Mouse (Mus musculus) myocyte (in vitro differentiated cells): ENCODE measurements around the gene Aqp3. TPM values are rescaled to one million over a fixed set of nuclear protein-coding genes. Genes with fewer than 3 reads are reported as not detected.

Experiments used
- H3K27me3 ChIP-seq: one replicate; pipeline ENCODE4 v1.6.1; 2011; ENCODE audit not compliant: control insufficient read depth, insufficient read depth, insufficient read length
- H3K36me3 ChIP-seq: one replicate; pipeline ENCODE4 v1.6.1; 2011; ENCODE audit not compliant: control insufficient read depth, insufficient read depth
- H3K4me2 ChIP-seq: one replicate; pipeline ENCODE4 v1.6.1; 2011; ENCODE audit warnings: low read depth, control low read depth
- H3K4me3 ChIP-seq: one replicate; pipeline ENCODE4 v1.5.1; 2011; ENCODE audit warnings: mild to moderate bottlenecking, control low read depth, moderate library complexity
- H3K79me2 ChIP-seq: one replicate; pipeline ENCODE4 v1.6.1; 2011; ENCODE audit not compliant: control insufficient read depth, insufficient read depth
- H3ac ChIP-seq: one replicate; pipeline ENCODE4 v1.6.1; 2011; ENCODE audit not compliant: control insufficient read depth, insufficient read length
- CEBPB ChIP-seq: IDR thresholded peaks from 2 replicates; pipeline ENCODE4 v1.6.1; 2011; ENCODE audit warnings: mild to moderate bottlenecking, moderate library complexity; ENCODE audit not compliant: poor library complexity, insufficient read depth, severe bottlenecking
- E2F4 ChIP-seq: IDR thresholded peaks from one replicate; pipeline ENCODE4 v1.6.1; 2011; ENCODE audit warnings: mild to moderate bottlenecking, control low read depth, moderate library complexity; ENCODE audit not compliant: insufficient read depth
- MAX ChIP-seq: IDR thresholded peaks from one replicate; pipeline ENCODE4 v1.6.1; 2011; ENCODE audit warnings: low read depth, mild to moderate bottlenecking, control low read depth
- MYOD1 ChIP-seq, 3 experiments: IDR thresholded peaks; one replicate each; pipeline ENCODE4 v1.6.1; 2011; ENCODE audit warnings: control low read depth in 2 of 3, low read depth in 2 of 3, mild to moderate bottlenecking in 2 of 3, moderate library complexity in 1 of 3; ENCODE audit not compliant: insufficient read length in 2 of 3, control insufficient read depth in 1 of 3
- MYOG ChIP-seq, 3 experiments: IDR thresholded peaks; one replicate each; pipeline ENCODE4 v1.6.1; 2011; ENCODE audit warnings: control low read depth in 2 of 3, low read depth in 2 of 3, mild to moderate bottlenecking in 2 of 3; ENCODE audit not compliant: insufficient read length in 2 of 3, control insufficient read depth in 1 of 3, insufficient read depth in 1 of 3
- POLR2A ChIP-seq: IDR thresholded peaks from one replicate; pipeline ENCODE4 v1.6.1; 2011; ENCODE audit warnings: low read depth, mild to moderate bottlenecking, control low read depth, moderate library complexity; ENCODE audit not compliant: insufficient read length
- POLR2AphosphoS2 ChIP-seq: IDR thresholded peaks from one replicate; pipeline ENCODE4 v1.6.1; 2011; ENCODE audit warnings: low read depth, control low read depth; ENCODE audit not compliant: insufficient read length
- REST ChIP-seq: IDR thresholded peaks from one replicate; pipeline ENCODE4 v1.6.1; 2011; ENCODE audit warnings: mild to moderate bottlenecking, control low read depth, moderate library complexity; ENCODE audit not compliant: insufficient read depth, insufficient read length
- SRF ChIP-seq: IDR thresholded peaks from one replicate; pipeline ENCODE4 v1.6.1; 2011; ENCODE audit warnings: low read depth; ENCODE audit not compliant: control insufficient read depth, insufficient read length
- TCF12 ChIP-seq: IDR thresholded peaks from one replicate; pipeline ENCODE4 v1.6.1; 2011; ENCODE audit warnings: mild to moderate bottlenecking, control low read depth; ENCODE audit not compliant: poor library complexity, insufficient read depth, severe bottlenecking
- TCF3 ChIP-seq: IDR thresholded peaks from one replicate; pipeline ENCODE4 v1.6.1; 2011; ENCODE audit warnings: low read depth, control low read depth; ENCODE audit not compliant: insufficient read length
- USF1 ChIP-seq: IDR thresholded peaks from one replicate; pipeline ENCODE4 v1.6.1; 2011; ENCODE audit warnings: low read depth, mild to moderate bottlenecking, control low read depth, moderate library complexity
- polyA plus RNA-seq: library from polyadenylated mRNA; unstranded; fragments of >200 nt; fragmentation: generic; extraction: Trizol; gene quantifications from one replicate; pipeline ENCODE4 v1.2.1, GENCODE M21; 2012; ENCODE audit warnings: missing spikeins

The Aqp3 gene
- polyA plus RNA-seq, 1 experiment = not detected

DNA sequence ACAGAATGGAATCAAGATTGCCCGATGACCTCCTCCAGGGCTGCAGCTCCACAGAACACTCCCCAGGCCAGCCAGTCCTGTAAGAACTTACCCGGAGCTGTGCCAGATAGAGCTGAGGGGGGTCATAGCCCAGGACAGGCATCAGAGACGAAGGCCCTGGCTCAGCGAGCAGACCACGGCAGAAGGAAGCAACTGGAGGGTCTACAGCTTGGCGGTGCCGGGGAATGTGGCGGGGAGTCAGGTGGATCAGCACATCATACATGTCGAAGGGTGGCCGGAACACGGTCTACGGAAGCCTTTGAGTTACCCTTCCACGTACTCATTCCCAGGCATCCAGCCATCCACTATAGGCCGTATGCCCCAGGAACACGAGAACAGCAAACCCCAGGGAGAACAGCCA, 17.8 kb upstream of the Aqp3 start:
- TF ChIP-seq SRF (no peak), REST (no peak), POLR2A (no peak), TCF3 (no peak), MYOG (IDR thresholded peaks at IDR 0.05; ENCODE audit: control insufficient read depth in 1 of 3, insufficient read depth in 1 of 3, insufficient read length in 2 of 3, low read depth in 2 of 3) (no peak), POLR2AphosphoS2 (no peak), MAX (no peak), E2F4 (no peak), TCF12 (no peak), MYOD1 (IDR thresholded peaks at IDR 0.05; ENCODE audit: control insufficient read depth in 1 of 3, insufficient read length in 2 of 3, low read depth in 2 of 3) (no peak)
- H3K79me2 ChIP-seq = no peaks in the 10 kb centered on the region
- H3K27me3 ChIP-seq = no peaks in the 10 kb centered on the region
- H3K4me2 ChIP-seq = no peak overlapping the region
- peaks cover 18% of the 10 kb centered on the region for H3K36me3 ChIP-seq
- H3ac ChIP-seq = no peak overlapping the region
- no peak overlapping the region for H3K4me3 ChIP-seq

DNA sequence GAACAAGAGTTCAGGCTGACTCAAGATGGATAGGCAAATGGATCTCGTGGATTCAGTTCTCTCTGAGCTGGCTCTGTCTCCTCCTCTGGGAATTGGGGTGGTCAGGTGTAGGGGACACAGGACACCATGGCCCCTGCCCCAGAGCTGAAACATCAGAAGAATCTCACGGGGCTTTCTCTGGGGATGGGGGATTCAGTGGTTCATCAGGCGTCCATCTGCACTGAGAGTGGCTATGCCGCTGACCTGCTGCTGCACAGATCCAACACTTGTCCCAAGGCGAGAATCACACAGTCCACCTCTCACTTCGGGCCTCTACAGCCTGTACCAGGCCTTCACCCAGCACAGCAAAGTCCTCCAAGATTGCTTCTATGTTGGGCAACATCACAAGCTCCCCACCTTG, 17.1 kb upstream of the Aqp3 start:
- TF ChIP-seq TCF3 (no peak), MYOG (IDR thresholded peaks at IDR 0.05; ENCODE audit: control insufficient read depth in 1 of 3, insufficient read depth in 1 of 3, insufficient read length in 2 of 3, low read depth in 2 of 3) (no peak), REST (no peak), TCF12 (no peak), POLR2A (no peak), E2F4 (no peak), CEBPB (no peak), SRF (no peak), MYOD1 (IDR thresholded peaks at IDR 0.05; ENCODE audit: control insufficient read depth in 1 of 3, insufficient read length in 2 of 3, low read depth in 2 of 3) (no peak), POLR2AphosphoS2 (no peak), USF1 (no peak), MAX (no peak)
- Histone ChIP-seq H3K79me2 (no peaks in the 10 kb centered on the region), H3K27me3 (no peaks in the 10 kb centered on the region), H3ac (no peak overlapping the region), H3K4me3 (no peak overlapping the region), H3K36me3 (peaks cover 15% of the 10 kb centered on the region), H3K4me2 (no peak overlapping the region)

DNA sequence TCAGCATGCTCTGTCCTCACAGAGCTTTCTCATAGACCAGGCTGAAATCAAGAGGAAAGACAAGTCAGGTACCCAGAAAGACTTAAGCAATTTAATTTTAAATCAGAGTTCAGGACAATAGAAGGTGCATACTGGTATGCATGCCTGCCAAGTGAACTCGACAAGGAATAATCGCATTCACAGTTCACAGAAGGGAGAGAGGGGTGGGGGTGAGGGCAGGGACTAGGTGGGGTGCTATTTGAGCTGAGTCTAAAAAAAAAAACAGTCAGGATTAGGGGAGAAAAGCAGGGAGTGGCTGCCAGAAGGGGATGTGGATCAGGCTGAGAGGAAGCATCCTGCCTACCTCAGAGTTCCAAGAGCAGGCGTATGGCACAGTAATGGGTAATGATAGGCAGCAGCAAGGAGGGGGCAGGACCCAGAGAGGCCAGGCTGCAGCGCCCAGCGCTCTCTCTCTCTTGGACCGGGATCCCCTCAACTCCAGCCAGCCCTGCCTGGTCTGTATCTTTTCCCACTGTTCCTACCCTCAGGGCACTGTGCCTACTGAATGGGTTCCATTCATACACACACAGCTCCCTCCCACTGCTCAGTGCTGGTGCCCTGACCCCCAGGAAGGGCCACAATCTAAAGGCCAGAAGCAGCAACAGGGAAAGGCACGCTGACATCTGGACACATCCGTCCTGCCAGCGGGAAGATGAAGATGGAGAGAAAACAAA, 16.5 kb upstream of the Aqp3 start:
- no peak for TF ChIP-seq TCF3
- H3K4me2 ChIP-seq = no peak overlapping the region

DNA sequence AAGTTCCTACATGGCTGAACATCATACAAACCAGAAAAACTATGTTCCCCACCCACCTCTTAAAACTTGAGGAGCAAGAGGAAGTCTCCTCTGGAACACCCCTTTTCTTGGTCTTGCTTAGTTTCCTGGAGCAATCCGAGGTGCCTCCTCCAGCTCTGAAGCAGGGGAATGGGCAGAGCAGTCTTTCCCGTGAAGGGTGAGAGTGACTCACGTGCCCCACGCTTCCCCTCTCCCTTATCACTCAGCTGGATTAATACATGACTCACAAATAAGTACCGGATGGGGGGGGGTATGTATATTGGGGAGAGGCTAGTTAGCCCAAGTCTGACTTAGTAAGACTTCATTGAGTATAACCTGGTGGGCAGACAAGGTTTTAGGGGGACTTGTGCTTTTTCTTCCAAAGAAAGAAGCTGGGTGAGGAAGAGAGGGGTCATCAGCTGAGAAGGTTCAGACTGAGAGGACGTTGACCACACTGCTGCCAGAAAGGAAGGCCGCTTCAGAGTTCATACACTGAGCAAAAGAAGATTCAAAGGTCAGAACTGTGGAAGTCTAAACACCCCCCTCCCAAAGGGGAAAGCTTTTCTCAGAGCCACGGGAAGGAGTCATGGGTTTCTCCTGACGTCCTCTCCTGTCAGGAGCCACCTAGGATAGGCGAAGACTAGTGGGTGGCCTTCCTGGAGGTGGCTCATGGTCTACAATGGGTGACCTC, 10.9 kb upstream of the Aqp3 start:
- Histone ChIP-seq H3K27me3 (no peaks in the 10 kb centered on the region), H3ac (no peak overlapping the region), H3K36me3 (no peaks in the 10 kb centered on the region), H3K4me3 (no peak overlapping the region), H3K79me2 (no peaks in the 10 kb centered on the region), H3K4me2 (no peak overlapping the region)
- TF ChIP-seq POLR2AphosphoS2 (no peak), MYOG (IDR thresholded peaks at IDR 0.05; ENCODE audit: control insufficient read depth in 1 of 3, insufficient read depth in 1 of 3, insufficient read length in 2 of 3, low read depth in 2 of 3) (no peak), USF1 (no peak), REST (no peak), CEBPB (no peak), TCF12 (no peak), MAX (no peak), TCF3 (no peak), POLR2A (no peak)

More for the DNA sequence above, 16.5 kb upstream of the Aqp3 start:
- peaks cover 15% of the 10 kb centered on the region for H3K36me3 ChIP-seq
- H3K79me2 ChIP-seq = no peaks in the 10 kb centered on the region
- no peak overlapping the region for H3K4me3 ChIP-seq
- no peaks in the 10 kb centered on the region for H3K27me3 ChIP-seq
- no peak overlapping the region for H3ac ChIP-seq

DNA sequence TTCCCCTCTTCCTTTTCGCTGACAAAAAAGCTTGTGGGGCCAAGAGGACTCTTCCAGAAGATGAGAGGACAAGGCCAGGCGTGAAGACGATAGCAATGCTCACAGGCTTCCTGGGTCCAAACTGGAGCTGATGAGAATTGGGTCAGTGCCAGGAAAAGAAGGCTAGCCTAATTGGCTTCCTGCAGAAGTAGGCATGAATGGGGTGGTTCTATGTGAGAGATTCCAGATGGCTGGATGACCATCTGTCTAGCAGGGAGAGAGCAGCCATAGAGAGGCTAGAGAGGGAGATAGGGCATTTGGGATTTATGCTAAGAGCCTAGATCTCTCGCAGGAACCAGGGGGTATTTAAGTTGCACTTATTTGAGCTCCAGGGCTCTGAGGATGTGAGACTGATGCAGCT, 9.5 kb upstream of the Aqp3 start:
- Histone ChIP-seq H3K36me3 (no peaks in the 10 kb centered on the region), H3K79me2 (no peaks in the 10 kb centered on the region), H3K4me3 (no peak overlapping the region)

More for the DNA sequence above, 9.5 kb upstream of the Aqp3 start:
- no peaks in the 10 kb centered on the region for H3K27me3 ChIP-seq
- H3ac ChIP-seq = no peak overlapping the region
- H3K4me2 ChIP-seq = no peak overlapping the region
- TF ChIP-seq REST (no peak), USF1 (no peak), E2F4 (no peak)
